Mouse (Mus musculus) monocyte, adult 5-6 weeks (primary cell): ENCODE results near the gene Pagr1b. TPM values are rescaled to one million over a fixed set of nuclear protein-coding genes. Genes with fewer than 3 reads are reported as not detected.

Source experiments
- ATAC-seq: fragments of 153-309, 156-312 bp; replicated peaks from 2 replicates; pipeline ENCODE4 v1.8.0; 2017; ENCODE audit warnings: mild to moderate bottlenecking; ENCODE audit not compliant: low TSS enrichment, insufficient number of reproducible peaks, severe bottlenecking, poor library complexity, low FRiP score
- total RNA-seq: library from RNA; stranded (forward); fragments of 200-1000, 200-491, 200-594 nt; gene quantifications from 3 replicates; pipeline ENCODE4 v1.2.3, GENCODE M21; 2017

Pagr1b gene
- total RNA-seq, 1 experiment from 2014 or later, result 5.2 TPM

GRCm38 (mm10) chr7:126965568-126965967 is 50.7 kb downstream of the Pagr1b start:
- ATAC-seq, result no peak

- ATAC-seq, result no peak
These were observed 52.6 kb downstream of the Pagr1b start for GRCm38 (mm10) chr7:126963548-126964286.

- ATAC-seq, result no peak
These were observed 54.3 kb downstream of the Pagr1b start for GRCm38 (mm10) chr7:126961965-126962364.

- no peak for ATAC-seq
These were observed 55.2 kb downstream of the Pagr1b start for GRCm38 (mm10) chr7:126961095-126961494.

DNA sequence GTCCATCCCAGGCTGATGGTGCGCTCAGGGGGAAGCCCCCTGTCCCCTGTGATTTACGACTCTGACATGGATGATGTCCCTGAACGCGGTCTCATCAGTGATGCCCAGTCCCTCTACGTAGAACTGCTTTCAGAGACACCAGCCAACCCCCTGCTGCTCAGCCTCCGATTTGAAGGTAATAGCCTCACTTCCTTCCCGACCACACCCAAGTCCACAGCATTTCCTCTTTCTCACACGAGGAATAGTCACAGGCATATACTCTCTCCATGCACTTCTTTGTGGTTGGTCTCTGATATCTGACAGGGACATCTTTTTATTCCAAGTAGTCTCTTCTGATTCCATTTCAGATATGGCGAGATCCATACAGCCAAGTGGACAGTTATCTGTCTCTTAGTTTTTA is 56.5 kb downstream of the Pagr1b start:
- ATAC-seq, result 0 out of 2 replicates have a peak, but pooled peaks have one; percentile 34

- ATAC-seq, result no peak
These were observed 61.2 kb downstream of the Pagr1b start for GRCm38 (mm10) chr7:126955125-126955524.

GRCm38 (mm10) chr7:126952646-126953045 is 63.6 kb downstream of the Pagr1b start:
- ATAC-seq, result no peak

DNA sequence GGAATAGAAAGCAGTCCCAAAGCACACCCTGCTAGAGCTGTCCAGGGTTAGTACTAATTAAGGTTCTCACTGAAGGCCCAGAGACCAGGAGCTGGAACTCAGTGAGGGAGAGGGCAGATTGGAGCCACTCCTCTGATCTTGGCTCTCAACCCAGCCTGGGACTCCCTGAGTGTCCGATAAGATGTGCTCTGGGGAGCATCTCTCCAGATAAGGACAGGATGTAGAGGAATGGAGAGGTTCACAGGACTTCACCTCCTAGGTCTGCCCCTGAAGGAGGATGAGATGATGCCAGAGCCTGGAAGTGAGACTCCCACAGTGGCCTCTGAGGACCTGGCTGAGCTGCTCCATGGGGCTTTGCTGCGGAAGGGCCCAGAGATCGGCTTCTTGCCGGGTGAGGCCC is 64.5 kb downstream of the Pagr1b start:
- ATAC-seq, result no peak

Other genes with a start within 250 kb of the Pagr1b start
- 139 to 175 TPM (median 161 TPM) in 3 replicates for gene Ypel3, start 239.5 kb downstream of the Pagr1b start, total RNA-seq
- 2.0 to 3.8 TPM (median 2.2 TPM) in 3 replicates for gene Tbx6, start 235.0 kb downstream of the Pagr1b start, total RNA-seq
- gene Ppp4c, start 224.0 kb downstream of the Pagr1b start, total RNA-seq, result 235 to 253 TPM (median 240 TPM) in 3 replicates
- 12.6 TPM in 1 of 3 replicates, not detected in the others for gene Fam57b, start 218.8 kb downstream of the Pagr1b start, total RNA-seq
- gene 4930451I11Rik, start 184.8 kb downstream of the Pagr1b start, total RNA-seq, result not detected in 3 replicates
- gene Doc2a, start 169.1 kb downstream of the Pagr1b start, total RNA-seq, result not detected in 3 replicates
- 11.0 to 39.0 TPM (median 11.8 TPM) in 3 replicates for gene Hirip3, start 154.5 kb downstream of the Pagr1b start, total RNA-seq
- gene Ino80e, start 154.1 kb downstream of the Pagr1b start, total RNA-seq, result 19.2 to 46.1 TPM (median 34.5 TPM) in 3 replicates
- gene Taok2, start 131.8 kb downstream of the Pagr1b start, total RNA-seq, result 37.9 to 49.8 TPM (median 38.3 TPM) in 3 replicates
- 37.3 to 57.4 TPM (median 43.2 TPM) in 3 replicates for gene Tmem219, start 93.6 kb downstream of the Pagr1b start, total RNA-seq
- 7.9 to 31.1 TPM (median 16.9 TPM) in 3 replicates for gene Kctd13, start 87.6 kb downstream of the Pagr1b start, total RNA-seq
- not detected in 3 replicates for gene Asphd1, start 66.9 kb downstream of the Pagr1b start, total RNA-seq
- 0.64 to 3.6 TPM (median 1.3 TPM) in 3 replicates for gene Sez6l2, start 65.9 kb downstream of the Pagr1b start, total RNA-seq
- gene Cdipt, start 40.6 kb downstream of the Pagr1b start, total RNA-seq, result 43.2 to 53.6 TPM (median 43.9 TPM) in 3 replicates
- 2.8 to 9.8 TPM (median 5.5 TPM) in 3 replicates for gene Cdiptos, start 40.4 kb downstream of the Pagr1b start, total RNA-seq
- 95.0 to 131 TPM (median 111 TPM) in 3 replicates for gene Mvp, start 1.9 kb downstream of the Pagr1b start, total RNA-seq
- gene Pagr1a, start 868 bp upstream of the Pagr1b start, total RNA-seq, result 3.8 to 52.6 TPM (median 4.4 TPM) in 3 replicates
- 6.4 to 36.5 TPM (median 36.3 TPM) in 3 replicates for gene Gm42742, start 4.6 kb upstream of the Pagr1b start, total RNA-seq
- not detected in 3 replicates for gene Prrt2, start 4.7 kb upstream of the Pagr1b start, total RNA-seq
- 16.7 to 36.3 TPM (median 30.1 TPM) in 3 replicates for gene Maz, start 10.6 kb upstream of the Pagr1b start, total RNA-seq
- gene Kif22, start 26.0 kb upstream of the Pagr1b start, total RNA-seq, result 0.85 to 3.7 TPM (median 0.97 TPM) in 3 replicates
- not detected in 3 replicates for gene Zg16, start 70.8 kb upstream of the Pagr1b start, total RNA-seq
- 34.3 to 52.4 TPM (median 39.3 TPM) in 3 replicates for gene AI467606, start 74.9 kb upstream of the Pagr1b start, total RNA-seq
- 5.1 to 16.1 TPM (median 9.1 TPM) in 3 replicates for gene Qprt, start 105.7 kb upstream of the Pagr1b start, total RNA-seq
- gene Spn, start 121.3 kb upstream of the Pagr1b start, total RNA-seq, result 1,218 to 1,278 TPM (median 1,233 TPM) in 3 replicates
- gene Cd2bp2, start 179.6 kb upstream of the Pagr1b start, total RNA-seq, result 48.7 to 89.2 TPM (median 59.8 TPM) in 3 replicates
- gene Tbc1d10b, start 192.0 kb upstream of the Pagr1b start, total RNA-seq, result 52.5 to 106 TPM (median 85.1 TPM) in 3 replicates
- 8.7 to 33.8 TPM (median 15.4 TPM) in 3 replicates for gene Mylpf, start 192.4 kb upstream of the Pagr1b start, total RNA-seq
- gene Zfp553, start 216.6 kb upstream of the Pagr1b start, total RNA-seq, result 3.9 to 9.8 TPM (median 5.7 TPM) in 3 replicates
- gene Sept1, start 216.6 kb upstream of the Pagr1b start, total RNA-seq, result 117 to 359 TPM (median 130 TPM) in 3 replicates
- 0.57 to 3.9 TPM (median 2.9 TPM) in 3 replicates for gene Zfp771, start 227.8 kb upstream of the Pagr1b start, total RNA-seq
- 9.6 to 13.3 TPM (median 9.9 TPM) in 3 replicates for gene Dctpp1, start 244.2 kb upstream of the Pagr1b start, total RNA-seq